Mouse (Mus musculus): ENCODE results near the gene Dcps. TPM values are rescaled to one million over a fixed set of nuclear protein-coding genes. Genes with fewer than 3 reads are reported as not detected.
"Not testable (repeated sequence)": the region's sequence is repeated elsewhere in the genome, so short reads cannot be mapped to it uniquely, and the experiment has no call there.

Gene Dcps
- polyA plus RNA-seq, 1 experiment from 2014 or later = 85.6 TPM

DNA sequence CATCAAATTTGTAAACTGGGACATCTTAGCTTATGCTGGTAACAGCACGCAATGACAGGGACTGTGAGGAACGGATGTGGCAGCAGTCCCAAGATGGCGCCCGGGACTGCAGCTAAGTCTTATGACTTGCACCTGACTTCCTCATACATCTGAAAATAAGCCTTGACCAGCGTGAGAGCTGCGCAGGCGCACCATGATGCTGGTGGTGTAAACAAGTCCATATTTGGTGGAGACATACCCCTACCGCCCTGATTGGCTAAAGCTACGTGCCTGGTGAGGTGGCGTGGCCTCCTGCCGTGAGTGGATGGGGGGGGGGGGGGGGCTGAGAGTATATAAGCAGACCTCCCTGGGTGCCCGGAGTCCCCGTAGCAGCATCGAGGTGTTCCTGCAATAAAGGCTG, 28.6 kb downstream of the Dcps start:
- not testable (repeated sequence) for ATAC-seq (replicated peaks); H3K27me3 ChIP-seq; H3K4me2 ChIP-seq (replicated peaks); H3K4me1 ChIP-seq; H3K27ac ChIP-seq (replicated peaks); H3K9me3 ChIP-seq; H3K9ac ChIP-seq (replicated peaks); H3K36me3 ChIP-seq; H3K4me3 ChIP-seq
- 97% methylated on average over 14 of the region's 14 CpGs for WGBS

DNA sequence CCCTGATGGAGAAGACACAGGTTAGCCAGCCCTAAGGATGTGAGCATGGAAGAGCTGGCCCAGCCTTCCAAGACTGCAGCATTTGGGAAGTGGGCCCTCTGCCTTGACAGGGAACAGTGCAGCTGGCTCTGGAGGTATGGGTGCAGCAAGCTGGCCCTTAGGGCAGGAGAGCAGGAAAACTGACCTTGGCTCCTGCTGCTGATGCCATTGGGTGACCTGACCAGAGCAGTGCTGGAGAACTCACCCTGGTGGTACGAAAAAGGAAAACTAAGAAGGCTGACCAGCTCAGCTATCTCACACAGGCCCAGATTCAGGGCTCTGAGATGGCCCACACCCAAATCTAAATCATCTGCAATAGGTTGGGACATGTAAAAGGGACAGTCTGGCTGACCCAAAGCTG, 30.0 kb downstream of the Dcps start:
- Histone ChIP-seq H3K4me1 (no peaks in the 10 kb centered on the region), H3K36me3 (no peaks in the 10 kb centered on the region), H3K27me3 (no peaks in the 10 kb centered on the region), H3K4me3 (no peak overlapping the region), H3K4me2 (replicated peaks) (no peak overlapping the region), H3K9ac (replicated peaks) (no peak overlapping the region), H3K27ac (replicated peaks) (no peak overlapping the region), H3K9me3 (no peaks in the 10 kb centered on the region)
- no peak for ATAC-seq (replicated peaks)
- WGBS = 100% methylated on average over 1 of the region's 1 CpGs

DNA sequence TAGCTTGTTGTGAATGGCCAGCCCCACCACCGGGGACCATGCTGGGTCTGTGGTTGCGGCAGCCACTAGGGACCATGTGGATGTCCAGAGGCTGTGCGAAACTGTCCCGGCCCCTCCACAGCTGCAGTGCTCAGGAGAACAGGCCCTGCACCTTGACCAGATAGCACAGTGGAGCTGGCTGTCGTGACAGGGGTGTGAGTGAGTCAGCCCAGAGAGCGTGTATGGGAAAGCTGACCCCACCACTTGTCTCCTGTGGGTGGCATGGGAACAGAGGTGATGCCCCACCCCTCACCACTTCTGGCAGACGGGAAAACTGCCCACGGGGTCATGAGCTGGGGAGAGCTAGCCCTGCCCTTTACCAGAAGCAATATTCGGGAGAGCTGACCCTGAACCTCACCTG, 30.7 kb downstream of the Dcps start:
- no peak overlapping the region for H3K9ac ChIP-seq (replicated peaks)
- no peaks in the 10 kb centered on the region for H3K36me3 ChIP-seq
- H3K4me1 ChIP-seq = no peaks in the 10 kb centered on the region
- H3K27ac ChIP-seq (replicated peaks) = no peak overlapping the region
- H3K9me3 ChIP-seq = no peaks in the 10 kb centered on the region
- H3K4me2 ChIP-seq (replicated peaks) = no peak overlapping the region
- WGBS = 94% methylated on average over 9 of the region's 9 CpGs
- ATAC-seq (replicated peaks) = no peak
- no peak overlapping the region for H3K4me3 ChIP-seq
- H3K27me3 ChIP-seq = no peaks in the 10 kb centered on the region

DNA sequence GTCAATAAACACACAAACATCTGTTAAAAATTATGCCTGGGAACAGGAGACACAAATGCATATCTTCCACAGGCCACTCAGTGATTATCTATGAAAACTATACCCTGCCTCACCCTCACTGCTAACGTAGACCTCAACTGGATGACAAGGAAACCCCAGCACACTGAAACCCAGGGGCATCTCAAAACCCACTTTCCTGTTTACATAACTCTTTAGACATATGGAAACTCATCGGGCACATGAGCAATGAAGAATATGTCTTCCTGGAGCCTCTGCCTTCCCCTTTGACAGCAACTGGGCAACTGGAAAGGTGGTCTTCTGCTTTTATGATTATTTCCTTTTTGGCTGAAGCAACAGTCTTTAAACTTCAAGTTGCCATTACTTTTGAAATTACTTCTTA, 33.6 kb downstream of the Dcps start:
- Histone ChIP-seq H3K9me3 (no peaks in the 10 kb centered on the region), H3K27me3 (no peaks in the 10 kb centered on the region), H3K9ac (replicated peaks) (no peak overlapping the region), H3K27ac (replicated peaks) (no peak overlapping the region), H3K4me3 (no peak overlapping the region), H3K4me1 (no peaks in the 10 kb centered on the region), H3K4me2 (replicated peaks) (no peak overlapping the region), H3K36me3 (no peaks in the 10 kb centered on the region)
- ATAC-seq (replicated peaks) = no peak
- 97% methylated on average over 2 of the region's 2 CpGs for WGBS

DNA sequence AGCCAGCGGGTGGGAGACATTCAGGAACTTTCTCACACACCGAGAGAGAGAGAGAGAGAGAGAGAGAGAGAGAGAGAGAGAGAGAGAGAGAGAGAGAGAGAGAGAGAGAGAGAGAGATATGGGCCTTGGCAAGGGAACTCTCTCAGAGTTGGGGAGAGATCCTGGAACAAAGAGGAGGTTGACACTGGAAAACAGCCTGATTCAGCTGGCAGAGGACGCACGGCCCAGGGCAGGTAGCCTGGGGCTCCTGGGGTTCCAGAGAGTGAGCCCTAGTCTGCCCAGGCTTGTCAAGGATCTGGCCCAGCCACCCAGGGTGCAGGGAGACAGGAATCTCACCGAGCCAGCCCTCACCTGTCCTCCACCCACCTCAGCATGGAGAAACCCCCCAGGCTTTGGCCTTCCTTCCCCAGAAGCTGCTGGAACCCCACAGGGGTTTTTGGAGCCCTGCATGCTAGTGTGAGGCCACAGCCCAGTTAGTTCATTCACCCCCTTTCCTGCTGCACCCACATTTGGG, 36.6 kb downstream of the Dcps start:
- ATAC-seq (replicated peaks) = no peak
- Histone ChIP-seq H3K27me3 (no peaks in the 10 kb centered on the region), H3K4me1 (no peaks in the 10 kb centered on the region), H3K27ac (replicated peaks) (no peak overlapping the region), H3K4me3 (no peak overlapping the region), H3K4me2 (replicated peaks) (no peak overlapping the region), H3K9ac (replicated peaks) (no peak overlapping the region), H3K9me3 (no peaks in the 10 kb centered on the region), H3K36me3 (no peaks in the 10 kb centered on the region)
- 70% methylated on average over 5 of the region's 5 CpGs for WGBS

DNA sequence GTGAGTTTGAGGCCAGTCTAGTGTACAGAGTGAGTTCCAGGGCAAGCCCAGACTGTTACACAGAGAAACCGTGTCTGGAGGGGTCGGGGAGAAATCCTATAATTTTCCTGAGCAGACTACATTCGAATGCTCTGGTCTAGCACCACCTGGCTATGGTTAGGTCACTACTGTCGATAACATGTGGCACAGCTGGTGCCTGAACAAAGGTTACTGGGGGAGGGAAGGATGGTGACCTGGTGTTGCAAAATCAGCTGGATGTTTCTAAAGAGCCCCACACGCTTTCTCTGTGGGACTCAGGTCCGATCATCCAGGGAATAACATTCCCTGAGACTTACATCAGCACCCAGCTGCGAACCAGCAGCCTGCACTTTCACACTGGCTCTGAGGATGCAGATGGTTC, 37.8 kb downstream of the Dcps start:
- ATAC-seq (replicated peaks) = no peak
- H3K9ac ChIP-seq (replicated peaks) = no peak overlapping the region
- WGBS = 87% methylated on average over 7 of the region's 7 CpGs
- no peaks in the 10 kb centered on the region for H3K27me3 ChIP-seq
- H3K4me3 ChIP-seq = no peak overlapping the region
- H3K36me3 ChIP-seq = no peaks in the 10 kb centered on the region
- no peaks in the 10 kb centered on the region for H3K9me3 ChIP-seq
- H3K4me2 ChIP-seq (replicated peaks) = no peak overlapping the region
- H3K27ac ChIP-seq (replicated peaks) = no peak overlapping the region
- H3K4me1 ChIP-seq = no peaks in the 10 kb centered on the region

DNA sequence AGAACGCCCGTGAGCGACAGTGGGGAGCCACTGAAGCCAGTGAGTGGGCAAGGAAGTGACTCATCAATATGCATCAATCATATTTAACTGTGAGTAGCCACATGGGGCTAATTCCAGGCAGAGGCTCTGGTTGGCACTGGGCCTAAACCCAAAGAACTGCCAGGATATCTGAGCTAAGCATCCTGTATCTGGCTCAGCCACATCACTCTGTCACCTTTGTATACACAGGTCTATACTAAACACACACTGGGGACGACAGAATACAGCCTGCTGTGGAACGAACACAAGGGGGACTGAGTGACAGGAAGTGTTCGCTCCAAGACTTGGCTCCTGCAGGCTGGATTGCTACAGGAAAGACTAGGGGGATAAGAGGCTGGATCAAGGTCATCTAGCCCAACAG, 40.3 kb downstream of the Dcps start:
- H3K4me3 ChIP-seq = no peak overlapping the region
- WGBS = 73% methylated on average over 6 of the region's 6 CpGs

DNA sequence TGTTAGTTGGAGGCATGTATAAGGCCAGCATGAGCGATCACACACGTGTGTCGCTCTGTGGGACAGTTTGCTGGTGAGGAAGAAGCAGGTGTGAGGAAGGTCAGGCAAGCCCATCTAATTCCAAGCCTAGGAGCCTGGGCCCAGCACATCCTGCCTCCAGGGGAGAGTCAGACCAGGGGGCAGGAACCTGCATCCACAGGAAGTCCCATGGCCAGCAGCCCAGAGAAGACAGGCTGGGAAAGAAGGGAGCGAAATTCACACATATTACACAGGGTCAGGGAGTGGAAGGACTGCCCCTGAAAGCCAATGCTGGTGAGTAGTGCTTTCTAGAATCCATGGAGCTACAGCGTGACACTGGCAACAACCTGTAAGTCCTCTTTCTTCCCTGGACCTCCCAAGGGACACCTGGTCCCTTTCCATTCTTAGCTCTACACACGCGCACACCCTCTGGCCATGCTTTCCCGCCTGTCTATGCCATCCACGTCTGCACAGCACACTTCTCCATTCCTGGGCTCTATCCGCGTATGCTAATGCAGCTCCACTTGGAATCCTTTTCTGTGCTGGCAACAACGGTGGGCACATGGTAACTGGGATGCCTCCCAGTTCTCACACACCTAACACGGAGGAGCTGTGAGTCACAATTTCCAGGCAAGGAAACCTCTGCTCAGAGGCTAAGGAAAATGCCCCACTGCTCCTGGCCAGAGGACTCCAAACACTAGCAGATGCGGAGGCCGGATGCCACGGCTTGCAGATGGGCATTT, 44.0 kb downstream of the Dcps start:
- Histone ChIP-seq H3K9me3 (no peaks in the 10 kb centered on the region), H3K4me1 (0 out of 2 replicates have a peak, but pooled peaks cover 3% of the 10 kb centered on the region), H3K4me3 (no peak overlapping the region), H3K36me3 (0 out of 2 replicates have a peak, but pooled peaks cover 3% of the 10 kb centered on the region), H3K4me2 (replicated peaks) (no peak overlapping the region), H3K27me3 (no peaks in the 10 kb centered on the region), H3K9ac (replicated peaks) (no peak overlapping the region), H3K27ac (replicated peaks) (no peak overlapping the region)
- ATAC-seq (replicated peaks) = peak; percentile 53; the same call in 1 of the 2 replicates
- 80% methylated on average over 16 of the region's 16 CpGs for WGBS

More for the DNA sequence above, 40.3 kb downstream of the Dcps start:
- no peaks in the 10 kb centered on the region for H3K36me3 ChIP-seq
- ATAC-seq (replicated peaks) = no peak
- no peak overlapping the region for H3K4me2 ChIP-seq (replicated peaks)
- no peaks in the 10 kb centered on the region for H3K9me3 ChIP-seq
- no peaks in the 10 kb centered on the region for H3K27me3 ChIP-seq
- H3K4me1 ChIP-seq = 0 out of 2 replicates have a peak, but pooled peaks cover 3% of the 10 kb centered on the region
- H3K9ac ChIP-seq (replicated peaks) = no peak overlapping the region
- H3K27ac ChIP-seq (replicated peaks) = no peak overlapping the region

DNA sequence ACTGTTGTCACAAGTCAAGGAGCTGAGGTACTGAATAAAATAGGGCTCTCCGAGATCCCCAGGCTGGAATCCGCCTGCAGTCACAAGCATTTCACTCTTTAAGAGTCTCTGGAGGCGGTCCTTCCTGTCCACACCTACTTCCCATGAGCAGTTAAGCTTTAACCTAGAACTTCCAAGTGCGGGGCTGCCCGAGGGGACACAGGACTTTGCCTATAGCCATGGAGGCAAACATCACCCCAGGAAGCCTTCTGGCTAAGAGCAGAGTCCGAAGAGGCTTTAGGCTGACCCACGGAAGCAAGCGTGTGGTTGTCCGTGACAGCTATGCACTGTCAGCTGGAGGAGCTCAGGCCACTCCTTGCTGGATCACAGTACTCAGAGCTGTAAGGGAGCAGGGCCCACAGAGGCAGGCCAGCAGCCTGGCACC, 46.9 kb downstream of the Dcps start:
- no peak for ATAC-seq (replicated peaks)
- 90% methylated on average over 9 of the region's 9 CpGs for WGBS
- no peak overlapping the region for H3K9ac ChIP-seq (replicated peaks)
- H3K27me3 ChIP-seq = no peaks in the 10 kb centered on the region
- no peaks in the 10 kb centered on the region for H3K9me3 ChIP-seq
- 0 out of 2 replicates have a peak, but pooled peaks cover 3% of the 10 kb centered on the region for H3K4me1 ChIP-seq
- H3K4me3 ChIP-seq = no peak overlapping the region
- no peak overlapping the region for H3K4me2 ChIP-seq (replicated peaks)
- H3K36me3 ChIP-seq = peaks cover 14% of the 10 kb centered on the region; the same call in 1 of the 2 replicates
- H3K27ac ChIP-seq (replicated peaks) = no peak overlapping the region

DNA sequence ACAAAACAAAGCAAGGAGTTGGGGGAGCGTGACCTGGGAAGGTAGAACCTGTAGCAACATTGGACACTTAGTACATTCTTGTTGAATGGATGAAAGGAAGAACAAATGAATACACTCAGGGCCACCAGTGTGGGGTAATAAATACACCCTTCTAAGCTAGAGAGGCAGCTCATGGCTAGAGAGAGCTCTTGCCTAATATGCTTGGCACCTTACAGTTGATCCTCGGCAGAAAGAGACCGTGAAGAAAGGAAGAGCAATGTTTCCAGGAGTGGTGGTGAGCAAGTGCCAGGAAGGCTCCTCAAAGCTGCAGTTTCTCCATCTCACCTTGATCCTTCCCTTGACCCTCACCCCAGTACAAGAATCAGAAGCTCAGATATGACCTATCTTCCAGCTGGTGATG, 47.3 kb downstream of the Dcps start:
- H3K4me1 ChIP-seq = 0 out of 2 replicates have a peak, but pooled peaks cover 3% of the 10 kb centered on the region
- H3K9me3 ChIP-seq = no peaks in the 10 kb centered on the region
- H3K4me3 ChIP-seq = no peak overlapping the region
- H3K9ac ChIP-seq (replicated peaks) = no peak overlapping the region
- no peak overlapping the region for H3K27ac ChIP-seq (replicated peaks)
- peaks cover 14% of the 10 kb centered on the region; the same call in 1 of the 2 replicates for H3K36me3 ChIP-seq
- no peak overlapping the region for H3K4me2 ChIP-seq (replicated peaks)
- ATAC-seq (replicated peaks) = no peak
- WGBS = 89% methylated on average over 3 of the region's 3 CpGs
- H3K27me3 ChIP-seq = no peaks in the 10 kb centered on the region

DNA sequence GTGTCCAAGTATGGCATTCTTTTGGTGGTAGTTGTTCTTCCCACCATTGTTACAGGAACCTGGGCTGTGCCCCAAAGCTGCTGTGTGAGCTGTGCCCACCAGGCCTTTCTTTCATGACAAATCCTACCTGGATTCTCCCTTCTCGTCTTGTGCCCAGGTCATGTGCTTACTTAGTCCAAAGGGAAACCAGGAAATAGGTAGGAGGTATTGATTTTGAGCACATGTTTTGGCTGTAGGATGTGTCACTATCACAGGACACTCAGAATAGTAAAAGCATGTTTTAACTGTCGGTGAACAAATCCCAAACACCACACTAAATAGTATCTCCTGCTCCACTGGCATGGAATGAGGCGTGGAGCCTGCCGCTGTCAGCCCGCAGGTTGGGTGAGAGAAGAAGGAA, 48.3 kb downstream of the Dcps start:
- 0 out of 2 replicates have a peak, but pooled peaks cover 3% of the 10 kb centered on the region for H3K4me1 ChIP-seq
- no peaks in the 10 kb centered on the region for H3K9me3 ChIP-seq
- 93% methylated on average over 5 of the region's 5 CpGs for WGBS
- no peak overlapping the region for H3K4me2 ChIP-seq (replicated peaks)
- ATAC-seq (replicated peaks) = no peak
- H3K4me3 ChIP-seq = no peak overlapping the region
- H3K27ac ChIP-seq (replicated peaks) = no peak overlapping the region
- no peaks in the 10 kb centered on the region for H3K27me3 ChIP-seq
- no peak overlapping the region for H3K9ac ChIP-seq (replicated peaks)
- H3K36me3 ChIP-seq = peaks cover 14% of the 10 kb centered on the region; the same call in 1 of the 2 replicates

DNA sequence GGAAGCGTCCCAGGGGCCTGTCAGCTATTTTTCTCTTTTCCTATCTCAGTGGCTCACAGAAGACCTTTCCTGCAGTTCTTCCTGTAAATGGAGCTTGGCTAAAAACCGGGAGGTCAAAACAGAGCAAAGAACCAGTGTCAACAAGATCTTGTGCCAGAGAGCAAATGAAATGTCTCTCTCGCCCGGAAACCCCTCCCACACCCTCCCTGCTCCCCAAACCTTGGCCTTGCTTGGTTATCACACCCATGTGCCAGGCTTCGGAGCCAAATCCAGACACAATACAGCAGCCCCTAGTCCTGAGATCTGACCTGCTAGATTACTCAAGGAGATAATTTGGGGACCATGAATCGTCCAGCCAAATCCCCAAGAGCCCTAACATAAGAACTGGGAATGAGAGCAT, 48.7 kb downstream of the Dcps start:
- Histone ChIP-seq H3K4me1 (0 out of 2 replicates have a peak, but pooled peaks cover 1% of the 10 kb centered on the region), H3K27ac (replicated peaks) (no peak overlapping the region), H3K27me3 (no peaks in the 10 kb centered on the region), H3K4me3 (no peak overlapping the region), H3K4me2 (replicated peaks) (no peak overlapping the region), H3K9ac (replicated peaks) (no peak overlapping the region), H3K36me3 (peaks cover 14% of the 10 kb centered on the region; the same call in 1 of the 2 replicates), H3K9me3 (no peaks in the 10 kb centered on the region)
- no peak for ATAC-seq (replicated peaks)
- WGBS = 87% methylated on average over 6 of the region's 6 CpGs

DNA sequence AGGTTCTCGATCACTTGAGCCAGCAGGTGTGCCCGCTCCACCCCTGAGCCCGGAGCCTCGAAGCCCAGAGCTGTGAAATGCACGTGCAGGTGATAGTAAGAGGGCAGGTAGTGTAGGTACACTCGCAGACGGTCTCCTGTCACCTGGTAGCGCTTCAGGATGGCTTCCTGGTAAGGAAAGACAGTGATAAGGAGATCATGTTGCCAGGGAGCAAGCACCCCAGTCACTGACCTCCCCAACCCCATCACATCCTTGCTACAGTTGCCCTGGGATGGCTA, 51.2 kb downstream of the Dcps start:
- Histone ChIP-seq H3K27me3 (no peaks in the 10 kb centered on the region), H3K4me3 (no peak overlapping the region), H3K4me2 (replicated peaks) (no peak overlapping the region), H3K9ac (replicated peaks) (no peak overlapping the region), H3K36me3 (peaks cover 14% of the 10 kb centered on the region; the same call in 1 of the 2 replicates), H3K4me1 (peaks cover 3% of the 10 kb centered on the region; the same call in 1 of the 2 replicates), H3K9me3 (no peaks in the 10 kb centered on the region), H3K27ac (replicated peaks) (no peak overlapping the region)
- ATAC-seq (replicated peaks) = no peak
- WGBS = 95% methylated on average over 8 of the region's 8 CpGs
